In genomic region chr10:39587290-39587925, GRCm38 (mm10) we compare ENCODE assay signal across 11 mouse cellular contexts. TPM values are rescaled to one million over a fixed set of nuclear protein-coding genes. Genes with fewer than 3 reads are reported as not detected.
DNase-seq lines count a peak whose midpoint lies in the region; ATAC-seq and TF ChIP-seq lines count a peak whose summit lies in the region.
"Had no signal": no experiment of that assay in that cellular context is flagged by ENCODE, and none has a peak within 500 bp of the region (broad histone marks: within the 10 kb centered on the region; RNA-seq: fewer than 3 reads in every experiment).

No protein-coding gene starts in this region.

- H3K9ac ChIP-seq in forebrain, postnatal 0 days: no peak overlapping the region
- H3K9ac ChIP-seq in midbrain, embryonic 14.5 days (replicated peaks; ENCODE audit: low read length): peak overlapping the region; percentile 37; the same call in 1 of the 2 replicates
- H3K9ac ChIP-seq: kidney, embryonic 15.5 days; limb, embryonic 12.5 days had no signal

- H3K4me3 ChIP-seq in forebrain, postnatal 0 days (ENCODE audit: low read depth, low read length): no peak overlapping the region
- H3K4me3 ChIP-seq in midbrain, embryonic 14.5 days (replicated peaks; ENCODE audit: low read depth, low read length): no peak overlapping the region
- H3K4me3 ChIP-seq: kidney, embryonic 15.5 days; limb, embryonic 12.5 days had no signal

- H3K27me3 ChIP-seq in forebrain, postnatal 0 days (ENCODE audit: insufficient read depth, low read length): no peaks in the 10 kb centered on the region
- no peaks in the 10 kb centered on the region for H3K27me3 ChIP-seq in midbrain, embryonic 14.5 days (ENCODE audit: control insufficient read depth, insufficient read depth, low read length)
- H3K27me3 ChIP-seq: kidney, embryonic 15.5 days; limb, embryonic 12.5 days had no signal

- H3K27ac ChIP-seq in forebrain, postnatal 0 days (ENCODE audit: low read depth, low read length): peak overlapping the region; percentile 57
- H3K27ac ChIP-seq in midbrain, embryonic 14.5 days (replicated peaks; ENCODE audit: low read depth, low read length): peak overlapping the region; percentile 86
- H3K27ac ChIP-seq: kidney, embryonic 15.5 days had no signal

- intact Hi-C loops in heart, postnatal 10 days (cut with DNase I): no loop called here

- TF ChIP-seq CTCF in brain, embryonic 14.5 days (IDR thresholded peaks at IDR 0.05; ENCODE audit: borderline replicate concordance, extremely low read depth, insufficient read depth, insufficient read length): no peak
- TF ChIP-seq CTCF in forebrain, postnatal 0 days (IDR thresholded peaks at IDR 0.05; ENCODE audit: low read depth): no peak

- H3K4me2 ChIP-seq in forebrain, postnatal 0 days (ENCODE audit: low read depth): no peak overlapping the region
- no peak overlapping the region for H3K4me2 ChIP-seq in midbrain, embryonic 14.5 days (ENCODE audit: low read length)
- H3K4me2 ChIP-seq: kidney, embryonic 15.5 days; limb, embryonic 12.5 days had no signal

- 15% methylated on average over 5 of the region's 5 CpGs for WGBS in forebrain, postnatal 0 days
- WGBS in midbrain, embryonic 14.5 days: 39% methylated on average over 5 of the region's 5 CpGs

- TF ChIP-seq POLR2A in brain, embryonic 14.5 days (IDR thresholded peaks at IDR 0.05; ENCODE audit: borderline replicate concordance, extremely low read depth, insufficient read depth, insufficient read length, poor library complexity, severe bottlenecking): no peak

- H3K36me3 ChIP-seq in forebrain, postnatal 0 days (ENCODE audit: insufficient read depth): no peaks in the 10 kb centered on the region
- no peaks in the 10 kb centered on the region for H3K36me3 ChIP-seq in midbrain, embryonic 14.5 days (ENCODE audit: control insufficient read depth, insufficient read depth, low read length)
- H3K36me3 ChIP-seq: kidney, embryonic 15.5 days; limb, embryonic 12.5 days had no signal

- DNase-seq in heart, postnatal 4 days: peak; percentile 43
- DNase-seq in heart, postnatal 10 days: no peak
- peak; percentile 92 for DNase-seq in brain, embryonic 14.5 days (ENCODE audit: low read depth)
- peak; percentile 80 for DNase-seq in forebrain, postnatal 0 days
- peak; percentile 79 for DNase-seq in midbrain, embryonic 14.5 days
- no peak for DNase-seq in thymus, postnatal 25 days
- no peak for DNase-seq in urinary bladder, postnatal 14 days (ENCODE audit: low spot score)
- DNase-seq: adrenal gland, postnatal 14 days had no signal

- no peaks in the 10 kb centered on the region; the same call in none of the 2 replicates for H3K4me1 ChIP-seq in forebrain, postnatal 0 days (ENCODE audit: insufficient read depth)
- H3K4me1 ChIP-seq in midbrain, embryonic 14.5 days (ENCODE audit: control insufficient read depth, insufficient read depth, low read length): peaks cover 28% of the 10 kb centered on the region

- no peaks in the 10 kb centered on the region for H3K9me3 ChIP-seq in forebrain, postnatal 0 days (ENCODE audit: low read length)
- no peaks in the 10 kb centered on the region for H3K9me3 ChIP-seq in midbrain, embryonic 14.5 days (ENCODE audit: control insufficient read depth, low read length)
- H3K9me3 ChIP-seq: kidney, embryonic 15.5 days; limb, embryonic 12.5 days had no signal

- ATAC-seq in forebrain, postnatal 0 days: peak; percentile 76
- peak; percentile 60 for ATAC-seq in midbrain, embryonic 14.5 days (ENCODE audit: low FRiP score, low TSS enrichment)
- no peak for ATAC-seq in monocyte, adult 5-6 weeks (replicated peaks; ENCODE audit: insufficient number of reproducible peaks, low FRiP score, low TSS enrichment, poor library complexity, severe bottlenecking)

RNA-seq across cellular contexts. Expression of gene Traf3ip2, which starts 25.3 kb away (rescaled TPM):
- total RNA-seq in heart, postnatal 4 days (2021): 1 to 10 TPM; 7.1 to 7.3 TPM
- 1 to 10 TPM; 6.4 to 9.3 TPM for total RNA-seq in heart, postnatal 10 days (2021)
- polyA plus RNA-seq in brain, embryonic 14.5 days (2012; rRNA removed): 2.8 TPM in 2 replicates
- 0.24 and 0.77 TPM in 2 replicates for total RNA-seq in forebrain, postnatal 0 days (2014; rRNA removed)
- 4.8 and 6.0 TPM in 2 replicates for polyA plus RNA-seq in forebrain, postnatal 0 days (2015; fragmentation: Nextera tagmentation; extraction: Ambion mirVana)
- 5.4 and 6.8 TPM in 2 replicates for polyA plus RNA-seq in midbrain, embryonic 14.5 days (2014; fragmentation: Nextera tagmentation; extraction: Ambion mirVana)
- 12.2 to 14.9 TPM (median 13.4 TPM) in 3 replicates for total RNA-seq in monocyte, adult 5-6 weeks (2017)

Comparison
In these comparisons a context has a peak if more than half of its experiments do, and no peak if none do; other contexts are left out.
1. DNase-seq: peak in heart, postnatal 4 days (single experiment), brain, embryonic 14.5 days (single experiment), forebrain, postnatal 0 days (single experiment) and midbrain, embryonic 14.5 days (single experiment); none in heart, postnatal 10 days (0 of 2), thymus, postnatal 25 days (single experiment) and urinary bladder, postnatal 14 days (single experiment).